Mouse (Mus musculus): ENCODE data around the gene Ptprz1.

The Ptprz1 gene

DNA sequence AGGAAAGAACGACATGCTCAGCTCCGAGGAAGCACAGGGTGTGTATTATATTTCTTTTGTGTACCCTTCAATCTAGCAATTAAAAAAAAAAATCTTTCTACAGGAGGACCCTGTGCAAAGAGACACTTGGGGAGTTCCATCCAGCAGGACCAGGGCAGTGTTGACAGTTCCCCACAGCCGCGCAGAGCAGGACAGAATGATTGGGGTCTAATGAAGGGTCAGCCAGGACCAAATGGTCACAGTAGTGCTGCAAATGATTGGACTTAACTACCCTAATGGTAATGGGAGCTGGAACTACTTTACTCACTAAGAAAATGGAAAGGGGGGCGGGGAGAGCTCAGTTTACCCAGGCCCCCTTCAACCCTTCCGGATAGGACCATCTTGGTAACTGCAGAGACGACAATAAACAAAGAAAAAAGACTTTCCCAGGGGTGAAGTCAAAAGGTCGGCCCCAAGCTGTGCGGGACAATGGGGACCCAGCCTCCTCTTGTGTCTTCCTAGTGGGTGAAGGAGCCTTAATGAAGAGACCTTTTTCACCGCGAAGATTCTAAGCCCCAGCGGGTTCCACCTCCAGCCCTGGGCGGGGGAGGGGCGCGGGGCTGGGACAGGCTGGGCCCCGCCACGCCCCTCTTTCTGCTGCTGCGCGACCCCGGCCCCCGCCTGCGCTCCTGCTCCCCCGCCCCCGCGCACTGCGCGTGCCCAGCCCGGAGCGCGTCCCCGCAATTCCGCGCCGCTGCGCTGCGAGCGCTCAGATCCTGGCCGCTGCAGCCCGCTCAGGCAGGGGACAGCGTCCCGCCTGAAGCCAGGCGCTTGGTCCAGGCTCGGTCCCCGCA lies at the start of gene Ptprz1:
TSS of gene Ptprz1 (plus strand) at position 722 of the 833 bp plus-strand sequence.
- peak; percentile 38; the same call in 1 of the 2 replicates for ATAC-seq (ENCODE audit: insufficient number of reproducible peaks, low FRiP score, low TSS enrichment)

GRCm38 (mm10) chr6:22833637-22834036 lies 41.7 kb upstream of the Ptprz1 start:
- no peak for ATAC-seq (ENCODE audit: insufficient number of reproducible peaks, low FRiP score, low TSS enrichment)

DNA sequence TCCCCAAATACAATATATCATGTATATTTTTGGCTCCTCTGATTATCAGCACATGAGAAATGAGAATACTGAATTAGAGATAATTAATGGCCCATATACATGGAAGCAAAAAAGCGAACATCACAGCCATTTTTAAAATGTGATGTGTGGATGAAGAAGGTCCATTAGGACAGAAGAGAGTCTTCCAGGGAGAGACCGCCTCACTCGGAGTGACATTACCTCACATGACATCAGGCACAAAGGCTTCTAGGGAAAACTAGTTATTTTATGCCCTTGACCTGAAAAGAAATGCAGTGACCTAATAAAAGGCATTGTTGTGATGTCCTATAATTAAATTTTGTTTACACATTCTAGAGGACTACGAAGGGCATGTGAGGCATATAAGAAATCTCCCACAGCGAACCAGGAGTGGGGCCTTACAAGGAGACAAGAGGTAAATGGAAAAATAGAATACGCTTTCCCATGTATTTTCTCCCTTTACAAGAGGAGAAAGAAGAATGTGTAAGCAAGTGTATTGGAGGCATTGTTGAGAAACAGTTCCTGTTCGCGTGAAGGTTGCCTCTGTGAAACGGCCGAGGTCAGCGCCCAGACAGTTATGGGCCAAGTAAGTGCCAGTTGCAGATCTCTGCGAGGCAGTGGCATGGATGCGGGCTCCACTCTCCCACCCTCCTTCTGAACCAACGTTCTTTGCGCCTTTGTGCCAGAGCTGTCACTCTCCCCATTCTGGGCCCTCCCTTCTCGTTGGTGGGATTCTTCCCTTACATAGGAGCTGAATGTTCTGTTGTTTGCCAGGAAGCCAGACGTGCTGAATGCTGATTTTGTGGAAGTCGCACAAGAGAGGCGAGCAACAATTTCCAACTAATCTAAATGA lies 41.0 kb upstream of the Ptprz1 start:
- ATAC-seq (ENCODE audit: insufficient number of reproducible peaks, low FRiP score, low TSS enrichment) = no peak

DNA sequence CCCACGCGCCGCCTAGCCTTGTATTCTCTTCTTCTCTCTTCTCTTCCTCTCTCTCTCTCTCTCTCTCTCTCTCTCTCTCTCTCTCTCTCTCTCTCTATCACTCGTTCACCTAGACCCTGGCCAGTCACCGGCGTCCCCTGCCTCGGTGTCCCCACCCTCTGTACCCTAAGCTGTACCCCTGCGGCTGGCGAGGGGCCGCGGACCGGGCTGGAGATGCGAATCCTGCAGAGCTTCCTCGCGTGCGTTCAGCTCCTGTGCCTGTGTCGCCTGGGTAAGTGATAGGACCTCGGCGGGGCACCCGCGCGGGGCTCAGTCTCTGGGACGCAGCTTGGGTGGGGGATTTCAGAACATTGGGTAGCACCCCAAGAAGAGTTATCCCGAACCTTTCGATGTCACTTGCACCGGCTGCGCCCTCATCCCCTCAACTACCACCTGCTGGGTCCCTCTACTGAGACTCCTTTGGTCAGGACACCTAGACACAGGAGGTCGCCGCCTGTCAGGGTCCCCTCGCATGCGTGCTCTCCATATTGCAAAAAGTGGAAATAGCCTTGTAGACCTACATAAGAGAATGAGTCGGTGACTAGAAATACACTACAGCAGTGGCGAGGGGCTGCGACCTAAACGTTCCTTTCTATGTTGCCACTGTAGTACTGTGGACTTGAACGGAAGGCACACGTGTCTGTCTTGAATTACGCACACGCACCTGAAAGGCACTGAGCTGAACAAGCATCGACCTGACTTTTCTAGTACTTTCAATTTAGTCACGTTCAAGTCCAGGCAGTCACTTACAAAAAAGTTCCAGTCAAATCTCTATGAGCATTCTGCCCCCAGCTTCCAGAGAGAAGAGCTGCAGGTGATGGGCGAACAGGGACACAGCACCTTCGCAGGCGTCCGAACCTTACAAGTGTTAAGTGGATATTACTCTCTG lies 576 bp downstream of the Ptprz1 start:
- no peak for ATAC-seq (ENCODE audit: insufficient number of reproducible peaks, low FRiP score, low TSS enrichment)

GRCm38 (mm10) chr6:22887978-22888377 lies 12.7 kb downstream of the Ptprz1 start:
- ATAC-seq (ENCODE audit: insufficient number of reproducible peaks, low FRiP score, low TSS enrichment) = no peak

- ATAC-seq (ENCODE audit: insufficient number of reproducible peaks, low FRiP score, low TSS enrichment) = no peak
Observed at GRCm38 (mm10) chr6:22889333-22889732, 14.0 kb downstream of the Ptprz1 start.

DNA sequence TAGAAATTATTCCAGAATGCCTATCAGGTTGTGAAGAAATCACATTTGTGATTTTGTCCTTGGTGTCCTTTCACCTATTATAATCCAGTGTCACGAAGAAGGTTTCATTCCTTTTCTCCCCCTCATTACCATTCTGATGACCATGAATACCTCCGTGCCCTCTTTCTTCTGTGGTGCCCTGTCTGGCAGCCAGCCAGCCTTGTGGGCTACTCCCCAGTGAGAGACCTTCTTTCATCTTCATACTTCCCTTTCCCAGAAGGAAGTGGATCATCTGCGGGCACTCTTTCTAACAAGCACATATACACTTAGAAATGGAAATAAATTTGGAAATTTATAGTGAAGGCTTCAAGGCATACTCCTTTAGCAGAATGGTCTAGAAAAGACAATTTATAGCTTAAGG lies 26.7 kb downstream of the Ptprz1 start:
- no peak for ATAC-seq (ENCODE audit: insufficient number of reproducible peaks, low FRiP score, low TSS enrichment)

DNA sequence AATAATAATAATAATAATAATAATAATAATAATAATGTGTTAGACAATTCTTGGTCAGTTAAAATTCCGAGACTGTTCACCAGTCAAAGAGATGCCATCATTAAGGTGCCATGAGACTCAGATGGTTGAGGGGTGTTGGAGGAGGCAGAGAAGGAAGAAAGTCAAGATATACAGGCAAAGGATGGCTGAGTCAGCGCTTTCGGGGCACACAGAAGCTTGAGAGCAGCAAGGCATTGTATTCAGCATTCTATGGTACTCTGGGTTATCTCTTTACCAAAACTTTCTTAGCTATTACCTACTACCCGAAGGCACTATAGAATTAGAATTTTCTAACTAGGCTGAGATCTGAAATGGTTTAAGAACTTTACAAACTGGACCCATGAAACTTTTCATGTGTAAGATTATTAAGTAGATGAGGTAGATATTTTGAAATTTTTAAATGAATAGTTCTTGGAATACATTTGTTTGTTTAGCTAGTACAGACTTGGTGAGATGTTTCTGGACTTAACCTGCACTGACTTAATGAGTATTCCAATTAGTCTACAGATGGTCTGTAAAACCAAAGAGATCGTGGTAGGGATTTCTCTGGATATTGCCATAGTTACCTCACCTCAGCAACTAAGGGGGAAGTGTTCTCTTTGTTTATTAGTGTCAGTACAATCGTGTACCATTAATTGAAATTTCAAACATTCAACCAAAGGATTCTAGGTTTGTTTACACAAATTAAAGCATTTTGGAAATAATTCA lies 33.4 kb downstream of the Ptprz1 start:
- no peak for ATAC-seq (ENCODE audit: insufficient number of reproducible peaks, low FRiP score, low TSS enrichment)

DNA sequence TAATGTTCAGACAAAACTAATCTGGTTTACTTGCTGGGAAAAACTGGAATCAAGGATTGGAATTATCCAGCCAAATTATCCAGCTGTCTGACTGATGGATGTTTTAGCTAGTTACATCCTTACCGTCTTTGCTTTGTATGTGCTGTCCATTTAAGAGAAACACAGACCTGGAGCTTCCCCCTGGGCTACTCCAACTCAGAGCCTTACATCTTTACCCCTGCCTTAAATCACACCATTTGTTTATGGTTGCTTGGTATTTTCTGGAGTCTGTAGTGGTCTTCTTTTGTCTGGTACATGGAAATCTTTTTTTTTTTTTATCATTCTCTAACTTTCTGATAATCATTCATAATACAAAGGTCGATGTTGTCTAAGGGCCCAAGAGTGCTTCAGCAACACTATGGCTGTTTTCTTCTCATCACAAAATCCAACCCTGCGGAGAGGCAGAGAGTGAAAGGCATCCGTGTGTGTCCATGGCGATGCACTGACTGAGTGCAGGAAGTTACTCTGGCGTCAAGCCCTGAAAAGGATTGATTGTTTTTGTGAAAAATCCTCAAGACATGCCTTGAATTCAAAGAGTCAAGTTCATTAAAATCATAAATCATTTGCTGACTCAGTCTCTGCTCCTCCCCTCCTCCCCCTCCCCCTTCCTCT lies 34.1 kb downstream of the Ptprz1 start:
- no peak for ATAC-seq (ENCODE audit: insufficient number of reproducible peaks, low FRiP score, low TSS enrichment)

GRCm38 (mm10) chr6:22909908-22910260 lies 34.6 kb downstream of the Ptprz1 start:
- ATAC-seq (ENCODE audit: insufficient number of reproducible peaks, low FRiP score, low TSS enrichment) = no peak

DNA sequence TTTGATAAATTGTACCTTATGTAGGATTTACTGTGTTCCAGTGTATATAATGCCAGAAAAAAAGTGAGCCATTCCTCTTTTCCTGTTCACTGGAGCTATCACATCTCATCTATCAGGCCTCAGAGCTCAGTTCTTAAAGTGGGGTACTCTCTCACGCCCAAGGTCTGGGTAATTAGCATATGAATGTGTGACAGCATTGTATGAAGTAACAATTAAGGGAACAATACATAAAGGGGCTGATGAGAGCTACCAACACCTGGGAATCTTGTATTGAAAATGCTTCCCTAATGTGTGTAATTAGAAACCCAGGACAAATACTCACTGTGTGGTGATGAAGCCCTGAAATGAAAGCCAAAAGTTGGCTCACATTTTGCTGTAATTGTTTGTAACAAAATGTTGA lies 47.6 kb downstream of the Ptprz1 start:
- no peak for ATAC-seq (ENCODE audit: insufficient number of reproducible peaks, low FRiP score, low TSS enrichment)

DNA sequence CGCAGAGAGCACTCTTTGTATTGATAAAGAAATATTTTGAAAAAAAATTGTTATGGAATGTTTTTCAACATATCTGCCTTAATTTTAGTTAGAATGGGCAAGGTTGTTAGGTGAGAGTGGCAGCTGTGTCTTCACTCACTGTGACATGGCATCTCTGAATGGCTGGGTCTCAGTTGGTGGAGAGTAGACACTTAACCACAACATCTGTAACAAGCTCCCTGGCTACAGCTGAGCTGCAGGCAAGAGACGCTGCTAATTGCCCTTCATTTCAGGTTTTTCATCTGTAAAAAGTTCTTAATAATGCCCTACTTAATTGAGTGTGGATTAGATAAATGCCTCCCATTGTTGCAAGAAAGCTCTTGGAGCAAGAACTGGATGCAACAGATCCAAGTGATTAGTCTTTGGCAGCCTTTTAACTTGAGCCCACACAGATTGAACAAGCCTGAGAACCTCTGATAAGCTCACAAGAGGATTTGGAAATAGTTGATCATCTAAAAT lies 57.5 kb downstream of the Ptprz1 start:
- no peak for ATAC-seq (ENCODE audit: insufficient number of reproducible peaks, low FRiP score, low TSS enrichment)

DNA sequence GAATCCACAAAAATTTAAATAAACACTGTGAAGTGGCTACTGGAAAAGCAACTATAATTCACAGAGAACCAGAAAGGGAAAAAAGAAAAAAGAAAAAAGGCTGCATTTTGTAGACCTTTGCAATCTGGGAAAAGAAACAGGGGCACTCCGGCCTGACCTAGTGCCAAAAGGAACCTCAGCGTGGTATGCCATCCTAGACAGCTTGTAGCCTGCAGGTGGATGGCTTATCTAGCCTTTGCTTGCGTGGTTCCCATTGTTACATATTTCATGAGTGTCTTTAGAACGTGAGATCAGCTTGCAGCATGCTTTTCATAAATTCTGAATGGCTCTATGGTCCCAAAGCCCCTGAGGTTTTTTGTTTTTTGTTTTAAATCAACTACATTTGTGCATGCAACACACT lies 61.8 kb downstream of the Ptprz1 start:
- ATAC-seq (ENCODE audit: insufficient number of reproducible peaks, low FRiP score, low TSS enrichment) = no peak

GRCm38 (mm10) chr6:22937526-22937925 lies 62.2 kb downstream of the Ptprz1 start:
- ATAC-seq (ENCODE audit: insufficient number of reproducible peaks, low FRiP score, low TSS enrichment) = no peak

DNA sequence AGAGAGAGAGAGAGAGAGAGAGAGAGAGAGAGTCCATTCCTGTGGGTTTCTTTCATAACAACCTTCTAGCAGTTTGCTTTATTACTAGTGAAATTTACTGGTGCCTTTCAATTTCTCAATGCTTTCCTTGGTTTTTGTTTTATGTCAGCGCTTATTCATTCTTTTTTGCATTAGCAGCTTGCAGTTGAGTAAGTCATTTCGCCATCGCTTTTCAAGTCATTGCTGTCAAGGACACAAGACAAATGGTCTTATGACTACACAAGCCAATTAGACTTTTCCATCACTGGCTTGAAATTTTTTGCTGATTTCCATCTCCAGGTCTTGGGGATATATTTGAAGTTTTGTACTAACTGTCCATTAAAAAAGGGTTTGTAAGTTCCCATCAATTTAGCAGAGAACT lies 68.9 kb downstream of the Ptprz1 start:
- no peak for ATAC-seq (ENCODE audit: insufficient number of reproducible peaks, low FRiP score, low TSS enrichment)

- ATAC-seq (ENCODE audit: insufficient number of reproducible peaks, low FRiP score, low TSS enrichment) = no peak
Observed at GRCm38 (mm10) chr6:22963374-22963773, 88.1 kb downstream of the Ptprz1 start.

DNA sequence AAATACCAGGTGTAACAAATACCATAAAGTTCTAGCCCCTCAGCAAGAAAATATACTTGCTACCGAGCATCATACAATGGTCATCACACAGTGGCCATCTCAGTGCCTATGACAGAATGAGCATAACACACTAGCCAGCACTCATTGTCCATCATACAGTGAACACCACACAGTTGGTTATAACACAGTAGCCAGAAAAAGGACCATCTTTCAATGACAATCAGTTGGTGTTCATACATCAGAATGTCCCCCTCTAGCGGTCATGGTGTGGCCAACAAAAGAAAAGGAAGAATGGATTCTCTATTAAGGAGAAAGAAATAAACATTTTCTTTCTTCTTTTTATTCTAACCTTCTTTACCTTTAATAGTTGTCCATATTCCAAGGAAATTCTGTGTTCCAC lies 92.8 kb downstream of the Ptprz1 start:
- no peak for ATAC-seq (ENCODE audit: insufficient number of reproducible peaks, low FRiP score, low TSS enrichment)

DNA sequence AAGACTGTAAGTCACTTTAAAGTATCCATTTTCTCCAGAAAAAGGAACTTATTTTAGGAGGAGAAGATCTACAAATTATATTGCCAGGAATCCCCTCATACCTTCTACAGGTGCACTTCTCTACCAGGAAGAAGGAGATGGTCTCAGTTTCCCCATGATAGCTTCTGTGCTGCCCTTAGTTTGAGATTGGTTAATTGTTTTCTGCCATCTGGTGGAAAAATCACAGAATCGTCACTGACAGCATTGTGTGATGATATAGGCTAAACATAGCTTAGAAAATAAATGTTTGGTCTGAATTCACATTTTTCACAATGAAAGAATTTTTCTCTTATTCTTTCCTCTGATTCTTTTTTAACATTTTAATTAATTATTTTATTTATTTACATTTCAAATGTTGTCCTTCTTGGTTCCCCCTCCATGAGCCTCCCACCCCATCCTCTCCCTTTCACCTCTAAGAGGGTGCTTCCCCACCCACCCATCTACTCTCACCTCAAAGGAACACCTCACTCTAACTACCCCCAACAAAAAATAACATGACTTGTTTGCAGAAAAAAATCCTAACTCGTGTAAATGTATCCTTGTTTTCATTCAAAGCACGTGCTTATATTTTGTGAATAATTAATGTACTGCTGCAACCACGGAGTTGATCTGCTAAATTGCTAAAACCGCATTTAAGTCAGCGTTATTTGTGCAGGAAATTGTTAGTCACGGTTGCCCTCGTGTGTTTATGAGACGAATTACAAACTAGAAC lies 108.6 kb downstream of the Ptprz1 start:
- ATAC-seq (ENCODE audit: insufficient number of reproducible peaks, low FRiP score, low TSS enrichment) = no peak
